9 mouse cellular contexts compared by ENCODE assay signal in genomic region chr15:79391447-79392093, GRCm38 (mm10). TPM values are rescaled to one million over a fixed set of nuclear protein-coding genes. Genes with fewer than 3 reads are reported as not detected.
DNase-seq lines count a peak whose midpoint lies in the region; ATAC-seq and TF ChIP-seq lines count a peak whose summit lies in the region.
"Had no signal": no experiment of that assay in that cellular context is flagged by ENCODE, and none has a peak within 500 bp of the region (broad histone marks: within the 10 kb centered on the region; RNA-seq: fewer than 3 reads in every experiment).

No protein-coding gene starts in this region.

- peak; percentile 91 for DNase-seq in heart, postnatal 0 days (ENCODE audit: low spot score)
- DNase-seq in kidney, postnatal 4 days = peak; percentile 74 to 83
- DNase-seq in mesoderm, embryonic 11.5 days (ENCODE audit: low read depth, low spot score) = peak; percentile 36
- no peak for DNase-seq in cerebellum, adult 2 months
- DNase-seq in thymus, adult 18-20 months = no peak

- no peaks in the 10 kb centered on the region for H3K9me3 ChIP-seq in forebrain, embryonic 16.5 days (ENCODE audit: control insufficient read depth, low read length)
- H3K9me3 ChIP-seq in forebrain, embryonic 15.5 days = no peaks in the 10 kb centered on the region
- no peaks in the 10 kb centered on the region for H3K9me3 ChIP-seq in heart, postnatal 0 days (replicated peaks; ENCODE audit: control insufficient read depth, low read length)
- H3K9me3 ChIP-seq: midbrain, embryonic 12.5 days had no signal

- no peak overlapping the region for H3K4me2 ChIP-seq in forebrain, embryonic 16.5 days (ENCODE audit: low read length)
- H3K4me2 ChIP-seq in forebrain, embryonic 15.5 days (replicated peaks) = no peak overlapping the region
- peak overlapping the region; percentile 3; the same call in 1 of the 2 replicates for H3K4me2 ChIP-seq in heart, postnatal 0 days (ENCODE audit: low read depth, low read length)
- H3K4me2 ChIP-seq: midbrain, embryonic 12.5 days had no signal

- H3K27ac ChIP-seq in forebrain, embryonic 16.5 days (ENCODE audit: low read length) = peak overlapping the region; percentile 37; the same call in 1 of the 2 replicates
- no peak overlapping the region; the same call in 1 of the 2 replicates for H3K27ac ChIP-seq in forebrain, embryonic 15.5 days (replicated peaks)
- peak overlapping the region; percentile 26 for H3K27ac ChIP-seq in brown adipose tissue, adult 24 weeks (replicated peaks; ENCODE audit: low read depth, low read length)
- peak overlapping the region; percentile 80 for H3K27ac ChIP-seq in heart, postnatal 0 days (ENCODE audit: low read depth)
- H3K27ac ChIP-seq in cerebellum, adult 2 months (ENCODE audit: insufficient read depth, low read length) = no peak overlapping the region
- H3K27ac ChIP-seq: midbrain, embryonic 12.5 days had no signal

- H3K27me3 ChIP-seq in forebrain, embryonic 16.5 days (replicated peaks; ENCODE audit: control insufficient read depth, insufficient read depth, low read length) = no peaks in the 10 kb centered on the region
- no peaks in the 10 kb centered on the region for H3K27me3 ChIP-seq in forebrain, embryonic 15.5 days
- H3K27me3 ChIP-seq in heart, postnatal 0 days (ENCODE audit: control insufficient read depth, insufficient read depth, low read length) = no peaks in the 10 kb centered on the region
- no peaks in the 10 kb centered on the region for H3K27me3 ChIP-seq in cerebellum, adult 2 months (ENCODE audit: control insufficient read depth, insufficient read depth, low read length)
- H3K27me3 ChIP-seq: midbrain, embryonic 12.5 days had no signal

- WGBS in forebrain, embryonic 16.5 days = 38% methylated on average over 7 of the region's 7 CpGs
- 49% methylated on average over 7 of the region's 7 CpGs for WGBS in forebrain, embryonic 15.5 days
- WGBS in heart, postnatal 0 days = 12% methylated on average over 7 of the region's 7 CpGs
- 32% methylated on average over 7 of the region's 7 CpGs for WGBS in cerebellum, adult 2 months

- no peak for TF ChIP-seq POLR2A in cerebellum, adult 2 months (IDR thresholded peaks at IDR 0.05; ENCODE audit: borderline replicate concordance, insufficient read depth, low read length)

- H3K36me3 ChIP-seq in forebrain, embryonic 16.5 days (ENCODE audit: control insufficient read depth, insufficient read depth) = no peaks in the 10 kb centered on the region
- no peaks in the 10 kb centered on the region for H3K36me3 ChIP-seq in forebrain, embryonic 15.5 days
- H3K36me3 ChIP-seq in heart, postnatal 0 days (replicated peaks; ENCODE audit: control insufficient read depth, insufficient read depth, low read length) = no peaks in the 10 kb centered on the region
- H3K36me3 ChIP-seq: midbrain, embryonic 12.5 days had no signal

- TF ChIP-seq EP300 in heart, postnatal 0 days (IDR thresholded peaks at IDR 0.05; ENCODE audit: low read depth) = no peak; the same call in 1 of the 2 replicates

- H3K4me1 ChIP-seq in forebrain, embryonic 16.5 days (replicated peaks; ENCODE audit: control insufficient read depth, insufficient read depth, low read length) = peaks cover 5% of the 10 kb centered on the region; the same call in 1 of the 2 replicates
- H3K4me1 ChIP-seq in forebrain, embryonic 15.5 days = peaks cover 22% of the 10 kb centered on the region
- peaks cover 72% of the 10 kb centered on the region for H3K4me1 ChIP-seq in brown adipose tissue, adult 24 weeks (ENCODE audit: control insufficient read depth, insufficient read depth, insufficient read length, low read length)
- peaks cover 81% of the 10 kb centered on the region for H3K4me1 ChIP-seq in heart, postnatal 0 days (ENCODE audit: control insufficient read depth, insufficient read depth)
- H3K4me1 ChIP-seq in cerebellum, adult 2 months (ENCODE audit: control insufficient read depth, insufficient read depth, low read length) = peaks cover 41% of the 10 kb centered on the region

- ATAC-seq in forebrain, embryonic 16.5 days = no peak
- no peak; the same call in 1 of the 2 replicates for ATAC-seq in forebrain, embryonic 15.5 days (replicated peaks)
- ATAC-seq in heart, postnatal 0 days (ENCODE audit: insufficient read depth, low read depth) = peak; percentile 87

- TF ChIP-seq CTCF in heart, postnatal 0 days (IDR thresholded peaks at IDR 0.05; ENCODE audit: low read depth) = no peak
- no peak for TF ChIP-seq CTCF in cerebellum, adult 2 months (IDR thresholded peaks at IDR 0.05; ENCODE audit: borderline replicate concordance, insufficient read depth, low read depth, low read length)

- no peak overlapping the region for H3K9ac ChIP-seq in forebrain, embryonic 16.5 days (replicated peaks; ENCODE audit: low read depth, low read length)
- no peak overlapping the region for H3K9ac ChIP-seq in forebrain, embryonic 15.5 days (replicated peaks)
- no peak overlapping the region for H3K9ac ChIP-seq in heart, postnatal 0 days (replicated peaks; ENCODE audit: low read depth, low read length)
- H3K9ac ChIP-seq: midbrain, embryonic 12.5 days had no signal

- H3K4me3 ChIP-seq in forebrain, embryonic 16.5 days (replicated peaks; ENCODE audit: low read length) = no peak overlapping the region
- no peak overlapping the region for H3K4me3 ChIP-seq in forebrain, embryonic 15.5 days
- no peak overlapping the region for H3K4me3 ChIP-seq in brown adipose tissue, adult 24 weeks (ENCODE audit: insufficient read depth, low read depth, low read length)
- no peak overlapping the region for H3K4me3 ChIP-seq in heart, postnatal 0 days (ENCODE audit: low read depth, low read length)
- H3K4me3 ChIP-seq in cerebellum, adult 2 months (replicated peaks; ENCODE audit: insufficient read depth, low read depth, low read length) = no peak overlapping the region
- H3K4me3 ChIP-seq: midbrain, embryonic 12.5 days had no signal

RNA-seq across cellular contexts. Expression of gene Tmem184b, which starts 11.8 kb away (rescaled TPM):
- 43.4 and 44.0 TPM in 2 replicates for polyA plus RNA-seq in forebrain, embryonic 16.5 days (2015; fragmentation: Nextera tagmentation; extraction: Ambion mirVana)
- 37.5 and 40.8 TPM in 2 replicates for polyA plus RNA-seq in forebrain, embryonic 15.5 days (2015; fragmentation: Nextera tagmentation; extraction: Ambion mirVana)
- 60.3 and 71.0 TPM in 2 replicates for polyA plus RNA-seq in brown adipose tissue, adult 24 weeks (2012; ENCODE audit: insufficient read depth, insufficient read length, missing spikeins)
- total RNA-seq in heart, postnatal 0 days (2014; rRNA removed; ENCODE audit: low replicate concordance) = 70.6 and 111 TPM in 2 replicates
- 31.8 and 32.7 TPM in 2 replicates for polyA plus RNA-seq in heart, postnatal 0 days (2015; fragmentation: Nextera tagmentation; extraction: Ambion mirVana)
- 88.5 and 95.4 TPM in 2 replicates for polyA plus RNA-seq in cerebellum, adult 2 months (2012; rRNA removed)

RNA-seq across cellular contexts. Expression of gene Maff, which starts 45.1 kb away (rescaled TPM):
- polyA plus RNA-seq in forebrain, embryonic 16.5 days (2015; fragmentation: Nextera tagmentation; extraction: Ambion mirVana) = 0.97 and 1.1 TPM in 2 replicates
- 0.79 and 0.97 TPM in 2 replicates for polyA plus RNA-seq in forebrain, embryonic 15.5 days (2015; fragmentation: Nextera tagmentation; extraction: Ambion mirVana)
- polyA plus RNA-seq in brown adipose tissue, adult 24 weeks (2012; ENCODE audit: insufficient read depth, insufficient read length, missing spikeins) = 9.8 and 11.4 TPM in 2 replicates
- 12.9 and 19.4 TPM in 2 replicates for total RNA-seq in heart, postnatal 0 days (2014; rRNA removed; ENCODE audit: low replicate concordance)
- 1.8 and 2.9 TPM in 2 replicates for polyA plus RNA-seq in heart, postnatal 0 days (2015; fragmentation: Nextera tagmentation; extraction: Ambion mirVana)
- polyA plus RNA-seq in cerebellum, adult 2 months (2012; rRNA removed) = 0.78 and 0.80 TPM in 2 replicates

Comparison
In these comparisons a context has a peak if more than half of its experiments do, and no peak if none do; other contexts are left out.
1. H3K27ac ChIP-seq: peak in forebrain, embryonic 16.5 days (single experiment), brown adipose tissue, adult 24 weeks (single experiment) and heart, postnatal 0 days (single experiment); none in forebrain, embryonic 15.5 days (single experiment) and cerebellum, adult 2 months (single experiment).
2. DNase-seq: peak in heart, postnatal 0 days (single experiment), kidney, postnatal 4 days (2 of 2) and mesoderm, embryonic 11.5 days (single experiment); none in cerebellum, adult 2 months (0 of 2) and thymus, adult 18-20 months (0 of 2).